Mouse (Mus musculus) midbrain, postnatal 0 days (tissue): ENCODE measurements around the gene Fgf18. TPM values are rescaled to one million over a fixed set of nuclear protein-coding genes. Genes with fewer than 3 reads are reported as not detected.

Source experiments
- ATAC-seq: fragments of 200-750 bp; cut with Nextera tagmentation; 2 replicates; pipeline ENCODE4 v1.8.0; 2017; ENCODE audit warnings: moderate number of reproducible peaks, mild to moderate bottlenecking, moderate TSS enrichment, moderate library complexity; ENCODE audit not compliant: low FRiP score
- DNase-seq: peaks from one replicate; pipeline ENCODE4 v3.0.0-alpha.2; 2015; ENCODE audit warnings: low spot score
- H3K27ac ChIP-seq: fragments of 300-500 bp; sonication (generic); 2 replicates; pipeline ENCODE4 v1.5.1; 2014; ENCODE audit warnings: low read depth, mild to moderate bottlenecking, low read length, mixed read lengths
- H3K27me3 ChIP-seq: fragments of 300-500 bp; sonication (generic); 2 replicates; pipeline ENCODE4 v1.6.1; 2014; ENCODE audit warnings: low read length, control low read depth, mixed read lengths; ENCODE audit not compliant: insufficient read depth
- H3K36me3 ChIP-seq: fragments of 300-500 bp; sonication (generic); 2 replicates; pipeline ENCODE4 v1.6.1; 2014; ENCODE audit warnings: low read length, control low read depth, mixed read lengths; ENCODE audit not compliant: insufficient read depth
- H3K4me1 ChIP-seq: fragments of 300-500 bp; sonication (generic); 2 replicates; pipeline ENCODE4 v1.6.1; 2014; ENCODE audit warnings: mild to moderate bottlenecking, control low read depth, antibody characterized with exemption, low read length, mixed read lengths; ENCODE audit not compliant: insufficient read depth
- H3K4me2 ChIP-seq: fragments of 300-500 bp; sonication (generic); 2 replicates; pipeline ENCODE4 v1.6.1; 2014; ENCODE audit warnings: low read depth, mild to moderate bottlenecking, low read length, mixed read lengths; ENCODE audit not compliant: poor library complexity, severe bottlenecking
- H3K4me3 ChIP-seq: fragments of 300-500 bp; sonication (generic); 2 replicates; pipeline ENCODE4 v1.5.1; 2014; ENCODE audit warnings: low read depth, mild to moderate bottlenecking, low read length, moderate library complexity
- H3K9ac ChIP-seq: fragments of 300-500 bp; sonication (generic); replicated peaks from 2 replicates; pipeline ENCODE4 v1.6.1; 2014; ENCODE audit warnings: mild to moderate bottlenecking, low read length, moderate library complexity, mixed read lengths; ENCODE audit not compliant: poor library complexity, severe bottlenecking
- H3K9me3 ChIP-seq: fragments of 300-500 bp; sonication (generic); 2 replicates; pipeline ENCODE4 v1.6.1; 2016; ENCODE audit warnings: low read length, control low read depth
- CTCF ChIP-seq: IDR thresholded peaks from 2 replicates; pipeline ENCODE4 v1.5.1; 2016; ENCODE audit warnings: antibody characterized with exemption, mild to moderate bottlenecking
- WGBS: fragments of 180-500 bp; shearing (Covaris S2); extraction: QIAGEN DNeasy Blood & Tissue Kit; methylation state at CpG from one replicate; pipeline ENCODE4 v1.1.7; 2014; 5-methylcytosine and 5-hydroxymethylcytosine counted together
- polyA plus RNA-seq: library from polyadenylated mRNA; unstranded; fragments of >200 nt; fragmentation: Nextera tagmentation; extraction: Ambion mirVana; gene quantifications from 2 replicates; pipeline ENCODE4 v1.2.1, GENCODE M21; 2015
- total RNA-seq: library from RNA; depleted of rRNA; stranded (reverse); fragments of >200 nt; gene quantifications from 2 replicates; pipeline ENCODE4 v1.2.3, GENCODE M21; 2014

The Fgf18 gene
- total and polyA plus RNA-seq, 2 experiments from 2014 or later: 6.5 to 6.7 TPM

GRCm38 (mm10) chr11:33145201-33146142 is 1.7 kb downstream of the Fgf18 start:
- peak overlapping the region; percentile 65 for H3K4me3 ChIP-seq
- peaks cover 16% of the 10 kb centered on the region; the same call in 1 of the 2 replicates for H3K27me3 ChIP-seq
- 0 out of 2 replicates have a peak, but pooled peaks cover 6% of the 10 kb centered on the region for H3K4me1 ChIP-seq
- H3K36me3 ChIP-seq: peaks cover 7% of the 10 kb centered on the region; the same call in 1 of the 2 replicates
- ATAC-seq: no peak
- 14% methylated on average over 7 of the region's 7 CpGs for WGBS
- no peak for DNase-seq
- no peaks in the 10 kb centered on the region for H3K9me3 ChIP-seq
- H3K4me2 ChIP-seq: peak overlapping the region; percentile 84
- no peak overlapping the region for H3K9ac ChIP-seq
- no peak for TF ChIP-seq CTCF
- no peak overlapping the region for H3K27ac ChIP-seq

DNA sequence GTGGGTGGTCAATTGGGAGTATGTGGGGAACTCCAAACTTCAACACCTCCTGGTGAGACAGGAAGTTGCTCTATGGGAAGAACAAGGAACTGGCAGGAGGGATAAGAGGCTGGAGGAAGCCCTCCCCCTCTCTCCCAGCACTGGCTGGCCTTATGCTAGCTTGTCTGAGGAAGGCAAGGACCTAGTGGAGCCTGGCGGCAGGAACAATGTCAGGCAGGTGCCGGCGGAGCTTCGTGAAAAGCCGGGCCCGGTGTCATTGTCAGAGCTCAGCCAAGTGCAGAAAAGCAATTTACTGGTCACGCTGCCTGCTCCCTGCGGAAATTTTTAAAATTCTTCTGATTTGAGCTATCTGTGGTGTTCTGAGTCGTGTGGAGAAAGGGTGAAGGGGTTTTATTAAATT is 3.3 kb downstream of the Fgf18 start:
- TF ChIP-seq CTCF: peak; percentile 10; the same call in 1 of the 2 replicates
- Histone ChIP-seq H3K4me2 (no peak overlapping the region), H3K36me3 (no peaks in the 10 kb centered on the region), H3K4me1 (0 out of 2 replicates have a peak, but pooled peaks cover 6% of the 10 kb centered on the region), H3K4me3 (no peak overlapping the region), H3K27me3 (peaks cover 16% of the 10 kb centered on the region; the same call in 1 of the 2 replicates), H3K9me3 (no peaks in the 10 kb centered on the region), H3K27ac (no peak overlapping the region), H3K9ac (no peak overlapping the region)
- 15% methylated on average over 9 of the region's 9 CpGs for WGBS
- peak; percentile 17 for DNase-seq
- ATAC-seq: no peak

DNA sequence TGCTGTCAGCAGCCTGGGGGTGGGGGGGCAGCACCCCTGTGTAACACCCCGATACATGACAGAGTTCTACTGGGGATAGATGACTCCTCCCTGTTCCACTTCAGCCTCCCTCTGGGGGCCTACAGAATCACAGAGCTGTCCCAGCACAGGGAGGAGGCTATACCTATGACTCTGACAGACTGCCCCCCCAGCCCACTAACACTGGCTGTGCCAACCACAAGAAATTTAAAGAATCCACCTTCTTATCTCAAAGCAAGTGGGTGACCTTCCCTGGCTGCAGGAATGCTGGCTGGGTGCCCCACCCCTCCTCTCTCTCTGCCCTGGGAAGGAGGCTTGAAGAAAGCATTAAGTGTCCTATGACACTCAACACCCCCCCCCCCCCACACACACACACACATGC is 4.4 kb downstream of the Fgf18 start:
- DNase-seq: no peak
- peaks cover 16% of the 10 kb centered on the region; the same call in 1 of the 2 replicates for H3K27me3 ChIP-seq
- H3K9me3 ChIP-seq: no peaks in the 10 kb centered on the region
- no peak overlapping the region for H3K9ac ChIP-seq
- no peak for TF ChIP-seq CTCF
- H3K4me1 ChIP-seq: 0 out of 2 replicates have a peak, but pooled peaks cover 6% of the 10 kb centered on the region
- H3K27ac ChIP-seq: no peak overlapping the region
- 85% methylated on average over 1 of the region's 1 CpGs for WGBS
- H3K4me2 ChIP-seq: no peak overlapping the region
- no peak overlapping the region for H3K4me3 ChIP-seq
- no peak for ATAC-seq
- no peaks in the 10 kb centered on the region for H3K36me3 ChIP-seq

GRCm38 (mm10) chr11:33140111-33140460 is 7.1 kb downstream of the Fgf18 start:
- ATAC-seq: no peak
- no peak overlapping the region for H3K27ac ChIP-seq
- H3K4me3 ChIP-seq: no peak overlapping the region
- no peak overlapping the region for H3K9ac ChIP-seq
- H3K36me3 ChIP-seq: no peaks in the 10 kb centered on the region
- DNase-seq: no peak
- no peak overlapping the region for H3K4me2 ChIP-seq
- no peak for TF ChIP-seq CTCF
- WGBS: 90% methylated on average over 5 of the region's 5 CpGs
- H3K27me3 ChIP-seq: peaks cover 9% of the 10 kb centered on the region; the same call in 1 of the 2 replicates
- H3K4me1 ChIP-seq: 0 out of 2 replicates have a peak, but pooled peaks cover 4% of the 10 kb centered on the region
- no peaks in the 10 kb centered on the region for H3K9me3 ChIP-seq

- Histone ChIP-seq H3K36me3 (no peaks in the 10 kb centered on the region), H3K27ac (no peak overlapping the region), H3K4me1 (0 out of 2 replicates have a peak, but pooled peaks cover 4% of the 10 kb centered on the region), H3K27me3 (peaks cover 6% of the 10 kb centered on the region; the same call in 1 of the 2 replicates), H3K4me2 (no peak overlapping the region), H3K9ac (no peak overlapping the region), H3K9me3 (no peaks in the 10 kb centered on the region), H3K4me3 (no peak overlapping the region)
- ATAC-seq (no peak), DNase-seq (no peak)
- 77% methylated on average over 9 of the region's 9 CpGs for WGBS
- no peak for TF ChIP-seq CTCF
These were observed 7.6 kb downstream of the Fgf18 start for GRCm38 (mm10) chr11:33139458-33140110.
